Mouse (Mus musculus): ENCODE results near the gene Cox5a.

Gene Cox5a

GRCm38 (mm10) chr9:57536362-57536761 lies 15.3 kb downstream of the Cox5a start:
- 73% methylated on average over 5 of the region's 5 CpGs for WGBS

- WGBS, result under 1% methylated on average over 45 of the region's 45 CpGs
These were observed 16.1 kb downstream of the Cox5a start, which contains the start of gene Fam219b for GRCm38 (mm10) chr9:57537044-57537727. Fam219b (plus strand) TSS chr9:57537528.

GRCm38 (mm10) chr9:57537728-57538181 lies 16.7 kb downstream of the Cox5a start:
- under 1% methylated on average over 24 of the region's 24 CpGs for WGBS

GRCm38 (mm10) chr9:57539550-57539949 lies 18.5 kb downstream of the Cox5a start:
- 68% methylated on average over 2 of the region's 2 CpGs for WGBS

GRCm38 (mm10) chr9:57541312-57541711 lies 20.2 kb downstream of the Cox5a start:
- WGBS, result 0% methylated on average over 1 of the region's 1 CpGs

GRCm38 (mm10) chr9:57543951-57544350 lies 22.9 kb downstream of the Cox5a start:
- 38% methylated on average over 3 of the region's 3 CpGs for WGBS

GRCm38 (mm10) chr9:57547287-57547686 lies 26.2 kb downstream of the Cox5a start:
- 55% methylated on average over 5 of the region's 5 CpGs for WGBS

- 85% methylated on average over 11 of the region's 11 CpGs for WGBS
These were observed 26.8 kb downstream of the Cox5a start for GRCm38 (mm10) chr9:57547869-57548268.

- WGBS, result 68% methylated on average over 4 of the region's 4 CpGs
These were observed 28.1 kb downstream of the Cox5a start for GRCm38 (mm10) chr9:57549186-57549585.

- WGBS, result 86% methylated on average over 11 of the region's 11 CpGs
These were observed 29.2 kb downstream of the Cox5a start for GRCm38 (mm10) chr9:57550126-57550862.

- WGBS, result under 1% methylated on average over 28 of the region's 28 CpGs
These were observed 31.2 kb downstream of the Cox5a start, which contains the start of gene Mpi for GRCm38 (mm10) chr9:57552139-57552887. Mpi (minus strand) TSS chr9:57552763.

GRCm38 (mm10) chr9:57553119-57553518 lies 32.0 kb downstream of the Cox5a start:
- 80% methylated on average over 11 of the region's 11 CpGs for WGBS

GRCm38 (mm10) chr9:57554753-57555152 lies 33.7 kb downstream of the Cox5a start:
- WGBS, result 78% methylated on average over 3 of the region's 3 CpGs

- 75% methylated on average over 3 of the region's 3 CpGs for WGBS
These were observed 36.1 kb downstream of the Cox5a start for GRCm38 (mm10) chr9:57557215-57557614.

- WGBS, result 88% methylated on average over 4 of the region's 4 CpGs
These were observed 37.6 kb downstream of the Cox5a start for GRCm38 (mm10) chr9:57558625-57559024.

GRCm38 (mm10) chr9:57559568-57559967 lies 38.5 kb downstream of the Cox5a start:
- WGBS, result 84% methylated on average over 2 of the region's 2 CpGs

GRCm38 (mm10) chr9:57560263-57560662 lies 39.2 kb downstream of the Cox5a start:
- 12% methylated on average over 7 of the region's 7 CpGs for WGBS

GRCm38 (mm10) chr9:57560861-57561710 lies 40.0 kb downstream of the Cox5a start, which contains the start of gene Scamp2:
Scamp2 (plus strand) TSS chr9:57560943.
- 1% methylated on average over 37 of the region's 37 CpGs for WGBS

- whole genome bisulfite sequencing, result 66% methylated on average over 13 of the region's 13 CpGs
These were observed 40.6 kb downstream of the Cox5a start for GRCm38 (mm10) chr9:57561711-57562099.

GRCm38 (mm10) chr9:57562896-57563372 lies 41.9 kb downstream of the Cox5a start:
- WGBS, result 30% methylated on average over 4 of the region's 4 CpGs

GRCm38 (mm10) chr9:57564609-57565008 lies 43.5 kb downstream of the Cox5a start:
- 86% methylated on average over 6 of the region's 6 CpGs for WGBS

All from cerebral cortex, adult 2 months (tissue).